Mouse (Mus musculus): ENCODE results near the gene Mef2d. TPM values are rescaled to one million over a fixed set of nuclear protein-coding genes. Genes with fewer than 3 reads are reported as not detected.
A peak's percentile ranks its signal among the peaks of the same experiment; 100 is the strongest.
"Not testable (repeated sequence)": the region's sequence is repeated elsewhere in the genome, so short reads cannot be mapped to it uniquely, and the experiment has no call there.

The Mef2d gene
- total RNA-seq, 1 experiment from 2014 or later, result 92.9 TPM

DNA sequence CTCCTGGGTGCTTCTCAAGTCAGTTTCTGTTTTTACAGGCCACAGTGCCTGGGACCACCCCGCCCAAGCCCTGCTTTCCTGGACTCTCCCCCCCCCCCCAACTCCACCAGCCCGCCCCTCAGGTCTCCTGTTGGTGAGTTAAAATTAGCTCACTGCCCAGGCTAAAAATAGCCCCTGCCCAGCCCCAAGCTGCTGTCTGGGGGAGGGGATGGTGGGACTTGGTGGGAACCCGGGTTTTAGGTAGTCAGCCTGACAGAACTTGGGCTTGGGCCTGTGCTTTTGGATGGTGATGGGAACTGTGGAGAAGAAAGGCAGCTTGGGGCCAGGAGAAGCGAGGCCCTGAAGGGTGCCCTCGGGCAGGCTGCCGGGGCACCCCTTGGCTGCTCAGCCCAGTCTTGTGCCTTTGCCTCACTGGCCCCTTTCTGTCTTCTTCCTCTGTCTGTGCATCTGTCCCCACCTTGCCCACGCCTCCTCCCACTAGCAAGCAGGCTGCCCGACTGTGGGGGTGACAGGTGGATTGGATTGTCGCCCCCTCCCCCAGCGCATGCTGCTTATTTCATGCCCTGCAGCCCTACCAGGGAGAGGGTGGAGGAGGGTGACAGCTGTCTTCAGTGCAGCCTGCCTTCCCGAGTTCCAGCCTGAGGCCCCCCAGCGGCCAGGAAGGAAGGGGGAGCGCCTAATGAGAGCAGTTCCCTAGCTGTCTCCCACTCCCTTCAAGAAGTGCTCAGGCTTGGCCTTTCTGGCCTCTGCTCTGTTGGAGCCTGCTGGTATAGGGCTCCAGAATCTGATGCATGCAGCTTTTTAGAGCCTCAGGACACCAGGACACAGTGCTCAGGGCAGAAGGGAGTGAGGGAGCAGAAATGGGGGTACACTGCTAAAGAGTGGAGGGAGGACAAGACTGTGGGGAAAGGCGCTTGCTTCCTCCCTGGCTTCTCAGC is 8.2 kb downstream of the Mef2d start:
- DNase-seq, result no peak

DNA sequence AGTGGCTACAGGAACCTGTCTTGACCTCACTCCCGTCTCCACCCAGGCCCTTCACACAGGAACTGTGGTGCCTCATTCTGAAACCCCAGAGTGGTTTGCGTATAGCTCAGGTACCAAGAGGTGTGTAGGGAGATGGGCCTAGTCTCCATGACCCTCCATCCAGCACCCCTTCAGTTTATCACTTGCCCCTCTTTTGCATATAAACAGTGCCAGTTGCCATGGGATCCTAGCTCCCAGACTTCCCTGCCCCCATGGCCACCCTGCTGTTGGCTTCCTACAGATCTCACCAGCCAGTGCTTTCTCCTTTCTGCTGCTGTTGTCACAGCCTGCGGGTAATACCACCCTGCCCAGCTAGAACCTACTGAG is 8.8 kb downstream of the Mef2d start:
- DNase-seq, result no peak

DNA sequence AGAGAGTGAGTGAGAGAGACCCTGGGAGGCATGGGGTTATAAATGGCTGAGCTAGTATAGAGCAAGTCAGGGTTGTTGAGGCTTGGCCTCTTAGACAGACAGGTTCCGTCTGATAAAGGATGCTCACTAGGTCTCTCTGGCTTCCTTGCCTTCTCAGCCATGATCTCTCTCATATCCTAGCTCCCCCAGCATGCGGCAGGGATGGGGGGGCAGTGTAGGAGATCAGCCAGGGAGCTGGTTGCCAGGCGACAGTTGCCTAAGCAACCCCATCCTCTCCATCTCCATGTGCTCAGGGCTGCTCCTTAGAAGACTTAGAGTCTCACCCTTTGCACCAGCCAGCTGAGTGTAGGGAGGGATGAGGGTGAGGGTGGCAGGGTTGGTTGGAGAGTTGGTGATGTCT is 9.9 kb downstream of the Mef2d start:
- no peak for DNase-seq

DNA sequence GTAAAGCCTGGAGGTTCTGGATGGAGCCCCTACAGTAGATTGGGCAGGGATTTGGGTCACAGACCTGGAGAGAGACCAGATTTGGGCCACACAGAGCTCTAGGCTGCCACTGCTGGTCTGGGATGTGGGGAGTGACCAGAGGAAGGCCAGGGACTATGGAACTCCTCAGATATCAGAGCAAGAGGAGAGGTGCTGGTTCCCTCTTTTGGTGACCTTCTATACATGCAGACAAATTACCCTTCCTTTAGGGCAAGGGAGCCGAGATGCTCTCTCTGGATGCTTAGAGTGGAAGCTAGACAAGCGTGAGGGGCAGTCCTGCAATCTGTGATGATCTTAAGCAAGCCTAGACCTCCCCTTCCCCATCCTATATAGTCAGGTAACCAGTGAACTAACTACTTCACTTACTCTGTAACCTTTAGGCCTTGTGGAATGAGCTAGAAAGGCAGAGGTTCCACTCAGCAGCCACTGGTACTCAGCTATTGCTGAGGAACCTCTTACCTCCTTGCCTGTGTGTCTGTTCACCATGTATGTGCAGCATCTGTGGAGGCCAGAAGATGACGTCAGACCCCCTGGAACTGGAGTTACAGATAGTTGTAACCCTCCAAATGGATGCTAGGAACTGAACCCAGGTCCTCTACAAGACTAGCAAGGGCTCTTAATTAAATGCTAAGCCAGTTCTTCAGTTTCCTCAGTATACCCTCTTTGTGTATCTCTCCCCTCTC is 11.3 kb downstream of the Mef2d start:
- no peak for DNase-seq

DNA sequence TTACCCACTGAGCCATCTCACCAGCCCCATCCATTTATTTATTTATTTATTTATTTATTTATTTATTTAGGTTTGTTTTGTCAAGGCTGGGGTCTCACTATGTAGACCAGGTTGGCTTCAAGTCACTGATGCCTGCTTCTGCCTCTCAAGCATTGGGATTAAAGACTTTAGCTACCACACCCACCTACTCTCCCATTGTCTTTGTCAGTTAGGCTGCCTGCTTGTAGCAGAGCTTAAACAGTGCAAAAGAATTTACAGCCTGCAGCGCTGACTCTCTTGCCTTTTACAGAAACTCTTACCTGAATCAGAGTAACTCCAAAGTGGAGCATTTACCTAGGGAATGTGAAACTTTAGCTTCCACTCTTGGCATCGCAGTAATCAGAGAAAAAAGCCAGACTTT is 12.1 kb downstream of the Mef2d start:
- DNase-seq, result no peak

DNA sequence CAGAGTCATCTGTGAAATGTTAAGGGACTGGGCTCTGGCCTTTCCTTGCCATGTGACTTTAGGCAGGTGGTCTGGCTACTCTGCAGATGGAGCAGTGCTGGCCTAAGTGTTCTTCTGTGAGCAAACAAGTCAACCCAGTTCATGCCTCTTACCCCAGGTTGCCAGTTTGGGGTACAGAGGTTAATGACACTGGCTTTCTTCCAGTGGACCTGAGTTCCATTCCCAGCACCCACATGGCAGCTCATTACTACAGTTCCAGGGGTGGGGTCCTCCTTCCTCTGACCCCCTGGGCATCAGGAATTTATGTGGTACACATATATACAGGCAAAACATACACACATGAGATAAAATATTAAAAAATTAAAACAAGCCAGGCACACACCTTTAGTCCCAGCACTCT is 14.6 kb downstream of the Mef2d start:
- no peak for DNase-seq

DNA sequence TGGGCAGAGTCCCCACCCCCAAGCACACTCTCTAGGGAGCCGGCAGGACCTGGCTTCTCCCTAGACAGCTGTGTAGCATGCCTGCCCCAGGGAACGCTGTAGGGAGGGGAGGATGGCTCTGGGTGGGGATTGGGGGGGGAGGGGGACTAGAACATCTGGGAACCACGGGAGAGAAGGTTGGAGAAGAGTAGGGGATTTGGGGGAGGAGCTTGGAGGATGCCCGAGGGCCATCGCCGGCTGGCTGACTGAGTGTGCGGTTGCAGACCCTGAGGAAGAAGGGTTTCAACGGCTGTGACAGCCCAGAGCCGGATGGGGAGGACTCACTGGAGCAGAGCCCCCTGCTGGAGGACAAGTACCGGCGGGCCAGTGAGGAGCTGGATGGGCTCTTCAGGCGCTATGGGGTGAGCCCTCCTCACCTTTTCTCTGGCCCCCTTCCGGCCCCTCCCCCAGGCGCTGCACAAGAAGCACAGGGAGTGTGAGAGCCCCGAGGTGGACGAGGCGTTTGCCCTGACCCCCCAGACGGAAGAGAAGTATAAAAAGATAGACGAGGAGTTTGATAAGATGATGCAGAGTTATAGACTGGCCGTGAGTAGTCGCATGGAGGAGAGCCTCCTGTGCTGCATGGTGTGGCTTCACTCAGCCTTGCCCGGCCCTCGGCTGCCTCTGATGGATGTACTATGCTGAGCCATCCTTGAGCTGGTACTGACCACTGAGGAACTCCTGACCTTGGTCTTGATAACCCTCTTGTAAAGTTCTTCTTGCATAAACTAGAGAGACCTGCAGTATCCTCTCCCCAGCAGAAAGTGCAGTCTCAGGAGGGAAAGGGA is 15.8 kb downstream of the Mef2d start:
- peak; percentile 69 for DNase-seq

DNA sequence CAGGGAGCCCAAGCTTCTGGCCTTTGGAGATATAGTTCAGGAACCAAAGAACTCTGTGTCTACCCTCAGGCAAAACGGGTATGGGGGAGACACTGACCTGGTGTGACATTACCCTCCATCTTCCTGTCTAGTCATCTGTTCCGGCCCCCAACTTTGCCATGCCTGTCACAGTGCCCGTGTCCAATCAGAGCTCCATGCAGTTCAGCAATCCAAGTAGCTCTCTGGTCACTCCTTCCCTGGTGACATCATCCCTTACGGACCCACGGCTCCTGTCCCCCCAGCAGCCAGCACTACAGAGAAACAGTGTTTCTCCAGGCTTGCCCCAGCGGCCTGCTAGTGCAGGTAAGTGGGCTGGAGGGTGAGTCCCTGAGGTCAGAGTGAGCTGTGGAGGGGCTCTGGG is 16.8 kb downstream of the Mef2d start:
- DNase-seq, result no peak

DNA sequence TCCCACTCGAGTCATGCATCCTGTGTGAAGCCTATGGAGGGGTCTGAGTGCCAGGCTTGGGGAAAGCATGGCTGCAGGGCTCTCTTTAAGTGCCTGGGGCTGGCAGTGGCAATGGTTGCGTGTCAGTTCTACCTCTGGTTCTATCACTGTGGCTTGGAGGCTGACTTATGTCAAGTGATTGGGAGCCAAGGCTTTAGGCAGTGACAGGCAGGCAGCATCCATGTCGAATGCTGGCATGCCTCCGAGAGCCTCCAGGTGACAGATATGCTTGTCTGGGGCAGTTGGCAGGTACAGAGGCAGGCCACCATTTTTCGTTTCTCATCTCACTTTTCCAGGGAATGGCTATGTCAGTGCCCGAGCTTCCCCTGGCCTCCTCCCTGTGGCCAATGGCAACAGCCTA is 18.7 kb downstream of the Mef2d start:
- no peak for DNase-seq

DNA sequence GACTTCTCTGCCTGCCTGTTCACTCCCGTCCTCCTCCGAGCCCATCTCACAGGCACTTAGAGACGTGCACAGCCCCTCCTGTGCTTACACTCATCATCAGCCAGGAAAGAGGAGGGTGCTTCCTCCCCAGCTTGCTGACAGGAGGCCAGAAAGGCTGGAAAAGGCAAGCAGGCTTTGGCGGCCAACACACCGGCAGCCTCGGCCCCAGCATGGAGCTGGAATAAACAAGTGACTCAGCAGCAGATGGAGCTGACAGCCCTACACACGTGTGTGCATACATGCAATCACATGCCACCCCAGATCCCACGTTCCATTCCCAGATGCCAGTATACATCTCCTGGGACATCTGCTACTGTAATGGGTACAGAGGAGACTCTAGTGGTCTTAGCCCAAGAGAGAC is 20.1 kb downstream of the Mef2d start:
- no peak for DNase-seq

DNA sequence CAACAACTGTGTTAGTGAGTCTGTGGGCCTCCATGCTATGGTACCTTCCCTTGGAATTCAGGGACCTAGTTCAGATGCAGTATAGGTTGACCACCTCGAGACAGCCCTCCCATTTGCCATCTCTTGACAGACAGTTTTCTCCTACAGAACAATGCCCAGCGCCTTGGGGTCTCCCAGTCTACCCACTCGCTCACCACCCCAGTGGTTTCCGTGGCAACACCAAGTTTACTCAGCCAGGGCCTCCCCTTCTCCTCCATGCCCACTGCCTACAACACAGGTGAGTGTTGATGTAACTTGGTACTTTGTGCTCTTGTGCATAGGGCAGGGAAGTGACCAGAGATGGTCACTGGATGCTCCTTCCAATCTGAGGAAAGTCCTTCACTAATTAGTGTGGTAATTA is 20.6 kb downstream of the Mef2d start:
- no peak for DNase-seq

DNA sequence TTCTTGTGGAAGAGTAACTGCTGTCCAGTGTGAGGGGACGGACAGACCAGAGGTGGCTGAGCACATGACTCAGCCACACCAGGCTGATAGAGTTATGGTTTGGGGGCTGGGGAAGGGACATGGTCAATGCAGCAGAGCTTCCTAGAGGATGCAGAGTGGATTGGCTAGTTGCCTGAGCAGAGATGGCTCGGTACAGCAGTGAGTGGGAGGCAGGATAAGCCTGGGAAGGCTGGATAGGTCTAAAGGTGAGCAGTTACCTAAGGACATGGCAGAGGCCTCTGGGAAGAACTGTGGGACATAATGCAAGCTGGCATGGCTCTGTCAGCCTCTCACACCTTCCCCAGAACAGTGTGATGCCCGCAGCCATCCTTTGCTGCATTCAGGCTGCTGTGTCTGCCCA is 21.7 kb downstream of the Mef2d start:
- DNase-seq, result no peak

DNA sequence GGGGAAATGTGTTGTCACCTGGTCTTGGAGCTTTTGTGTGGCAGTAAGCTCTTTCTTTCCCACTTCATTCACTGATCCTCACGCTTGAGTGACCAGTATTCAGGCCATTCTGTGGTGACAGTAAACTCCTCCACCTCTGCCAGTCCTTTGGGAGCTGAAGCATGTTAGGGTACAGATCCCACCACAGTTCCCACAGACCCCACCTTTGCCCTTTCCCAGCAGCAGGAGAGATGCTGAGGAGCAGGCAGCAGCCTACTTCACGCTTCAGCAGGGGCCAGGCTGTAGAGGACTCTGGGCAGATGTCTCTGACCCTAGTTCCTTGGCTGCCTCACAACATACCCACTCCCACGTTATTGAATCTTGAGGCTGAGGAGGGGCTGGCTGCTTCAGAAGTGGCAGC is 22.1 kb downstream of the Mef2d start:
- no peak for DNase-seq

DNA sequence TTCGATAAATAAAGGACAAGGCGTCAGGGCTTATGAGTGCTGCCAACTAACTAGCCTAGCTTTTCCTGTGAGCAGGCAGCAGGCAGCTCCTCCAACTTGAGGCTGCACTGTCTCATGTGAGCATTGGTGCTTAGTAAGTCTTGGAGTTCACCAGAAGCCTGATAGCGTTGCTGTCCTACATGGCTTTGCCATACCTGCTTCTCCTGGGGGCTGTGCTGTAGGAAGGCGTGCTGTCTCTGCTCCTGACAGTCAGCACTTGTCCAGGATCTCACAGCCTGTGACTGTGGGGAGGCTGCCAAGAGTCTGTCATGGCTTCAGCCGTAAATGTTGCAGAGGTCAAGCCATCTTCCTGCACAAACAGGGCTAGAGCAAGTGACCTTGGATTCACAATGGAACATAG is 23.9 kb downstream of the Mef2d start:
- DNase-seq, result peak; percentile 71

DNA sequence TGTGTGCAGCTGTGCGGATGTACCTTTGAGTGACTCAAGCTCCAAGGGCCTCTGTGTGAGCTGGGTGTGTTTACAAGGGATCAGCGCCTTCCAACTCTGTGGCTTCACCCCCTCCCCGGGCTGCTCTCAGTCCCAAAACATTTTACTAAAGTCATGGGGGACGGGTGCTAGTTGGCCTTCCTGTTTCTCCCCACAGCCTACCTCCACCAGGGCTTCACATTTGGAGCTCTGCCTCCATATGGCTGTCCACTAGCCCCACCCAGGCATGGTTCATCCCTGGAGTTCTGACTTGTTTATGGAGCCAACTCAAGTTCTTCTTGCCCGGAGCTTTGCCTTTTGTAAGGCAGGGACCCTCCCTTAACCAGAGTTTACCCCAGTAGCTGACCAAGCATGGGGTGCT is 28.2 kb downstream of the Mef2d start:
- DNase-seq, result no peak

DNA sequence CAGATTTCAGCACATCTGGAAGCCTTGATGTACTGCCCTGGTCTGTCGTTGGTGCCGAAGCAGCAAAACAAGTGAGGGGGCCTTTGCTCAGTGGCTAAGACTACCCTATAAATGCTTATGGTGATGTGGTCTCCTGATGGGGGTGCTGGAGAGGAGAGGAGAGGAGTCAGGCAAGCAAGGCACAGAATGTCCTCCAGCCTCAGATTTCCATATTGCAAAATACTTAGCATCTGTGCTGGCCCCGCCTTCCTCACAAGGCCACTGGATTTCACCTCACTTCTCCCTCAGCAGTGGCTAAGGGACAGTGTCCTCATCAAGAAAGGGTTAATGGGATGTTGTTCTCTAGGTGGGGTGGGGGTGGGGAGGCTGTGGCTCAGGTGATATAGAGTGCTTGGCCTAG is 30.3 kb downstream of the Mef2d start:
- DNase-seq, result no peak

DNA sequence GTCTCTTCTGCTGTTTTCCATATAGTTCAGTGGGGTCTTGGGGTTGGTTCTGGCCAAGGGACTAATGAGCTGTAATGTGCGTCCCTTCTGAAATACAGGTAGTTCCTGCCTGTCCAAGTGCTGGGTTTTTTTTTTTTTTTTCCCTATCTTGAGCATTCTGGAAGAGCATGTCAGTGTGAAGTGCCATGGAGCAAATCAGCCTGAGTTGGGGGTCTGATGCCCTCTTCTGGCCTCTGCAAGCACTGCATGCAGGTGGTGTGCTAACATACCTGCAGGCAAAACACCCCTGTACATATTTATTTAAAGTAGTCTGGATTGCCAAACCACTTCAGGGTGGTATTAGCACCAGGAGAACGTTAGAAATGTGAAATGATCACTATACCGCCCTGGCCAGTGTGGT is 31.2 kb downstream of the Mef2d start:
- DNase-seq, result peak; percentile 77

DNA sequence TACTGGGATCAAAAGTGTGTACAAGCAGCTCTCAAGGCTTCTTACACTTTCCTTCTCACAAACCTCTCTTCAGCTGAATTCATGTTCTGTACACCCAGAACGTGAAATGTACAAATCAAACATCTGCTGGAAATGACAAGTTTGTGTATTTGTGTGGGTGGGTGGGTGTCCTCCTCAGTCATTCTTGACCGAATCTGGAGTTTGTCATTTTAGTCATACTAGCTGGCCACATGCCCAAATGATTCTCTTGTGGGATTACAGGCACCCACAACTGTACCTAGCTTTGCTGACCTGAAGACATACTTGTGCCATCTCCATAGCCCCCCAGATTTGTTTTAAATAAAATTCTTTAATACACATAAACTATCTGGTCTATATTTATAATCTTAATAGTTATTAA is 32.7 kb downstream of the Mef2d start:
- DNase-seq, result no peak

DNA sequence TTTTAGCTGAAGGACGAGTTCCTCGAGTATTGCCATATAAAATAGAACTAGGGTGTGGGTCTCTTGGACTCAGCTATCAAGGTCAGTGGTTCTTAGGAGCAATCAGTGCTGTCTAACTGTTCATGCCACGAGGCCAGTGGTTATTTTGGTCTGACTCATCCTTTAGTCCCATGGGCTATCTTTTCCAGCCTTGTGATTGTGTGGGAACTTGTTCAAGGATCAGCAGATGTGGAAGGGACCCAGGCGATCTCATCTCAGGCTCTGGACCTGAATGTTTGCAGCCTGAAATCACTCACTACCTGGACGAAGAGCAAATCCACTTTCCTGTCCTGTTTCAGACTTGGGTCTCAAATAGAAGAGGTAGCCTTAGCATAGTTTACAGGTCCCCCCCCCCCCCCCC is 34.9 kb downstream of the Mef2d start:
- DNase-seq, result peak; percentile 53

DNA sequence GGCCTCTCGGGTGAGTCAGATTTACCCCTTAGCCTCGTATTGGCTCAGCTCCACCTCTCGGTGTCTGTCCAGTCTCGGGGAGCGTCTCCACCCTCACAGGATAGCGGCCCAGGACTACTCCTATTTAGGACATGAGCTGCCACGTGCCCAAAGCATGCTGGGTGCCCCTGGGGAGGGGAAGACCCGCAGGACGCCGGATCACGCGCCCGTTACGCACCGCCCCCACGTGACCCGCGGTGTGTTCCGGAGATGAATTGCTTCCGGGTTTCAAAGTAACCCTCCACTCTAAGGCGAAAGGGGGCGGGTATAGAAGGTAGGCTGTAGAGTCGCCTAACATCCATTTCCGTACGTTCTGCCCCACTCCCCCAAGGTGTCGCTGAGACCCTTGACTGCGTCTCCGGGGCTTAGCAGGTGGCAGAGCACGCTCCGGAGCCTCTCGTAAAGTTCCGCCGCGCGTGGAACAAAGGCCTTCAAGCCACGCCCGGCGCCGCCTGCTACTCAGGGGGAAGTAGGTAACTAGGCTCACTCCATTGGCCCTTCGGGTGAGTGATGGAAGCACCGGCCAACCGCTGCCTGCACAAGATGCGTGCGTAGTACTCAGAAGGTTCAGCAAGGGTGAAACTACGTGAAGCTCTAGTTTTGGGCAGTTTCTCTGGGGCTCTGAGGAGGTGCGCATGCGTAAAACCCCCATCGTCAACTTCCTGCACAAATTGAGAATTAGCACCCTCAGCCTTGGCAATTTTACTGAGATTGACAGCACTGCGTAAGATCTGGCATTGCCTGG is 35.6 kb downstream of the Mef2d start:
- DNase-seq, result peak; percentile 99

DNA sequence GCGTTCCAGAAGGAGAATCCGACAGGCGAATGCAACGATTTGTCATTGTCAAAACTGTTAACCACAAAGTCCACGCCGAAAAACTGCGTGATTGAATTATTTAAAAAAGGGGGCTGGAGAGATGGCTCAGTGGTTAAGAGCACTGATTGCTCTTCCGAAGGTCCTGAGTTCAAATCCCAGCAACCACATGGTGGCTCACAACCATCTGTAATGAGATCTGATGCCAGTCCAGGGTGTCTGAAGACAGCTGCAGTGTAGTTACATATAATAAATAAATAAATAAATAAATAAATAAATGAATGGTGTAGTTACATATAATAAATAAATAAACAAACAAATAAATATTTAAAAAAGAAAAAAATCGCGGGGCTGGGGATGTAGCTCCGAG is 36.2 kb downstream of the Mef2d start:
- not testable (repeated sequence) for DNase-seq

DNA sequence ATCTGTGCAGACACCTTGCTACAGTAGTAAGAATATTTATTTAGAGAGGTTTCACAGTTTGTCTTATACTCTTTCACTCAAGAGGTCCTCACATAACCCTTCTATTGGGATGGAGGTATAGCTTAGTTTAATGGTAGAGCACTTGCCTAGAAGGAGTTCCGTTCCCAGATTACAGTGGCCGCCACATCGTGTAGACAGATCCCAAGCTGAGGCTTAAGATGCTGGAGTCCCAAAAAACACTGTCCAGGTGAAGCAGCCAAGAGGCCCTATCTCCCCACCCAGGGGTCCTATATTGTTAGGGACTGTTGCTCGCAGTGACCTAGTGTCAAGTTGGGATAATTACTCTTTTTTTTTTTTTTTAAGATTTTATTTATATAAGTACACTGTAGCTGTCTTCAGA is 36.8 kb downstream of the Mef2d start:
- DNase-seq, result no peak

Data from adrenal gland, postnatal 14 days (tissue).